Comparison of ENCODE assay signal across 26 mouse cellular contexts in genomic region chr17:31442513-31442912, GRCm38 (mm10). TPM values are rescaled to one million over a fixed set of nuclear protein-coding genes. Genes with fewer than 3 reads are reported as not detected.
DNase-seq lines count a peak whose midpoint lies in the region; ATAC-seq and TF ChIP-seq lines count a peak whose summit lies in the region.
"Had no signal": no experiment of that assay in that cellular context is flagged by ENCODE, and none has a peak within 500 bp of the region (broad histone marks: within the 10 kb centered on the region; RNA-seq: fewer than 3 reads in every experiment).

No protein-coding gene starts in this region.

- no peaks in the 10 kb centered on the region for H3K36me3 ChIP-seq in heart, postnatal 0 days (replicated peaks; ENCODE audit: control insufficient read depth, insufficient read depth, low read length)
- no peaks in the 10 kb centered on the region; the same call in 1 of the 2 replicates for H3K36me3 ChIP-seq in heart, embryonic 11.5 days (ENCODE audit: control insufficient read depth, insufficient read depth, low read length)
- peaks cover 13% of the 10 kb centered on the region for H3K36me3 ChIP-seq in limb, embryonic 10.5 days
- H3K36me3 ChIP-seq: heart, embryonic 13.5 days; hindbrain, embryonic 15.5 days; liver, embryonic 12.5 days had no signal

- TF ChIP-seq CTCF in gastrocnemius, adult 2 months (IDR thresholded peaks at IDR 0.05): no peak
- no peak for TF ChIP-seq CTCF in heart, postnatal 0 days (IDR thresholded peaks at IDR 0.05; ENCODE audit: low read depth)

- peak overlapping the region; percentile 40 for H3K27ac ChIP-seq in gastrocnemius, adult 2 months
- H3K27ac ChIP-seq in heart, postnatal 0 days (ENCODE audit: low read depth): no peak overlapping the region
- H3K27ac ChIP-seq in heart, embryonic 11.5 days (ENCODE audit: low read depth, low read length): no peak overlapping the region
- H3K27ac ChIP-seq in limb, embryonic 10.5 days: peak overlapping the region; percentile 58; the same call in 1 of the 2 replicates
- H3K27ac ChIP-seq: embryonic facial prominence, embryonic 13.5 days; forebrain, embryonic 12.5 days; heart, embryonic 13.5 days; hindbrain, embryonic 15.5 days; kidney, embryonic 15.5 days; left cerebral cortex, adult 2 months; liver, embryonic 12.5 days; neural tube, embryonic 15.5 days; stomach, postnatal 0 days had no signal

- intact Hi-C loops in gastrocnemius, adult 2 months (cut with DNase I): no loop called here

- no peaks in the 10 kb centered on the region for H3K9me3 ChIP-seq in heart, postnatal 0 days (replicated peaks; ENCODE audit: control insufficient read depth, low read length)
- H3K9me3 ChIP-seq in heart, embryonic 11.5 days (replicated peaks; ENCODE audit: control insufficient read depth, low read length): no peaks in the 10 kb centered on the region
- H3K9me3 ChIP-seq in limb, embryonic 10.5 days (replicated peaks): no peaks in the 10 kb centered on the region
- H3K9me3 ChIP-seq: embryonic facial prominence, embryonic 13.5 days; forebrain, embryonic 12.5 days; heart, embryonic 13.5 days; hindbrain, embryonic 15.5 days; kidney, embryonic 15.5 days; liver, embryonic 12.5 days; neural tube, embryonic 15.5 days had no signal

- DNase-seq in gastrocnemius, adult 2 months: no peak
- no peak for DNase-seq in gastrocnemius, postnatal 4 days (ENCODE audit: low spot score in 2 of 2)
- no peak for DNase-seq in heart, postnatal 0 days (ENCODE audit: low spot score)
- DNase-seq in limb, embryonic 10.5 days (ENCODE audit: low spot score): no peak
- DNase-seq in lung, postnatal 25 days (ENCODE audit: low spot score): peak; percentile 66
- DNase-seq in cerebellum, adult 11 months: no peak
- DNase-seq: adrenal gland, postnatal 10 days; cerebellum, postnatal 36 days; embryo, embryonic 11 days; gastrocnemius, postnatal 14 days; kidney, postnatal 4 days; layer of hippocampus, adult 9-11 months; lung, embryonic 14.5 days had no signal

- H3K4me1 ChIP-seq in heart, postnatal 0 days (ENCODE audit: control insufficient read depth, insufficient read depth): 0 out of 2 replicates have a peak, but pooled peaks cover 6% of the 10 kb centered on the region
- H3K4me1 ChIP-seq in heart, embryonic 11.5 days (ENCODE audit: control insufficient read depth, insufficient read depth, low read length): peaks cover 12% of the 10 kb centered on the region; the same call in 1 of the 2 replicates
- peaks cover 57% of the 10 kb centered on the region for H3K4me1 ChIP-seq in limb, embryonic 10.5 days
- H3K4me1 ChIP-seq: forebrain, embryonic 12.5 days had no signal

- no peak for TF ChIP-seq EP300 in heart, postnatal 0 days (IDR thresholded peaks at IDR 0.05; ENCODE audit: low read depth)

- 0 out of 2 replicates have a peak, but pooled peaks have one; percentile 8 for ATAC-seq in heart, postnatal 0 days (ENCODE audit: insufficient read depth, low read depth)
- no peak for ATAC-seq in heart, embryonic 11.5 days (replicated peaks; ENCODE audit: insufficient number of reproducible peaks, low FRiP score, low TSS enrichment)
- ATAC-seq in frontal cortex, adult (ENCODE audit: low TSS enrichment): no peak
- ATAC-seq: liver, embryonic 12.5 days had no signal

- no peak overlapping the region for H3K4me3 ChIP-seq in gastrocnemius, adult 2 months
- no peak overlapping the region for H3K4me3 ChIP-seq in heart, postnatal 0 days (ENCODE audit: low read depth, low read length)
- H3K4me3 ChIP-seq in heart, embryonic 11.5 days (ENCODE audit: low read depth, low read length): no peak overlapping the region
- H3K4me3 ChIP-seq in limb, embryonic 10.5 days: no peak overlapping the region; the same call in 1 of the 2 replicates
- H3K4me3 ChIP-seq: embryonic facial prominence, embryonic 13.5 days; erythroblast, embryonic 14.5 days; forebrain, embryonic 12.5 days; heart, embryonic 13.5 days; hindbrain, embryonic 15.5 days; kidney, embryonic 15.5 days; left cerebral cortex, adult 2 months; liver, embryonic 12.5 days; neural tube, embryonic 15.5 days had no signal

- no peak overlapping the region for H3K9ac ChIP-seq in heart, postnatal 0 days (replicated peaks; ENCODE audit: low read depth, low read length)
- no peak overlapping the region for H3K9ac ChIP-seq in heart, embryonic 11.5 days (ENCODE audit: low read depth, low read length)
- H3K9ac ChIP-seq: embryonic facial prominence, embryonic 13.5 days; forebrain, embryonic 12.5 days; heart, embryonic 13.5 days; hindbrain, embryonic 15.5 days; kidney, embryonic 15.5 days; liver, embryonic 12.5 days; lung, embryonic 14.5 days; neural tube, embryonic 15.5 days had no signal

- H3K27me3 ChIP-seq in heart, postnatal 0 days (ENCODE audit: control insufficient read depth, insufficient read depth, low read length): no peaks in the 10 kb centered on the region
- no peaks in the 10 kb centered on the region for H3K27me3 ChIP-seq in heart, embryonic 11.5 days (ENCODE audit: control insufficient read depth, insufficient read depth, low read length)
- no peaks in the 10 kb centered on the region for H3K27me3 ChIP-seq in limb, embryonic 10.5 days (ENCODE audit: low read depth, poor library complexity, severe bottlenecking)
- H3K27me3 ChIP-seq: embryonic facial prominence, embryonic 13.5 days; forebrain, embryonic 12.5 days; heart, embryonic 13.5 days; hindbrain, embryonic 15.5 days; liver, embryonic 12.5 days; neural tube, embryonic 15.5 days had no signal

- no peak overlapping the region for H3K4me2 ChIP-seq in heart, postnatal 0 days (ENCODE audit: low read depth, low read length)
- no peak overlapping the region for H3K4me2 ChIP-seq in heart, embryonic 11.5 days
- H3K4me2 ChIP-seq: embryonic facial prominence, embryonic 13.5 days; forebrain, embryonic 12.5 days; heart, embryonic 13.5 days; hindbrain, embryonic 15.5 days; kidney, embryonic 15.5 days; liver, embryonic 12.5 days; lung, embryonic 14.5 days; midbrain, embryonic 11.5 days; neural tube, embryonic 15.5 days had no signal

- WGBS in heart, postnatal 0 days: 31% methylated on average over 8 of the region's 8 CpGs
- 39% methylated on average over 8 of the region's 8 CpGs for WGBS in heart, embryonic 11.5 days (ENCODE audit: insufficient replicate concordance)
- 41% methylated on average over 8 of the region's 8 CpGs for WGBS in limb, embryonic 10.5 days

RNA-seq across cellular contexts. Expression of gene Pde9a, which starts 56.5 kb away (rescaled TPM):
- 1 to 10 TPM; 1.8 to 3.3 TPM for total RNA-seq in gastrocnemius, adult 2 months (2021)
- 1 to 10 TPM; 5.0 to 6.9 TPM for total RNA-seq in gastrocnemius, postnatal 4 days (2021)
- total RNA-seq in heart, postnatal 0 days (2014; rRNA removed; ENCODE audit: low replicate concordance): 2.6 and 19.5 TPM in 2 replicates
- polyA plus RNA-seq in heart, postnatal 0 days (2015; fragmentation: Nextera tagmentation; extraction: Ambion mirVana): 5.7 and 6.6 TPM in 2 replicates
- 7.1 and 9.9 TPM in 2 replicates for polyA plus RNA-seq in heart, embryonic 11.5 days (2014; fragmentation: Nextera tagmentation; extraction: Ambion mirVana)
- polyA plus RNA-seq in limb, embryonic 10.5 days (2016; fragmentation: Nextera tagmentation; extraction: Ambion mirVana): 20.4 and 27.2 TPM in 2 replicates
- polyA plus RNA-seq: erythroblast, embryonic 14.5 days had no signal

Comparison
In these comparisons a context has a peak if more than half of its experiments do, and no peak if none do; other contexts are left out.
1. H3K27ac ChIP-seq: peak in gastrocnemius, adult 2 months (single experiment) and limb, embryonic 10.5 days (single experiment); none in heart, postnatal 0 days (single experiment) and heart, embryonic 11.5 days (single experiment).